Mouse (Mus musculus) kidney, postnatal 4 days (tissue): ENCODE measurements around the gene Izumo4.

ENCODE experiments used
- DNase-seq, 2 experiments: peaks; one replicate each; pipeline ENCODE4 v3.0.0; 2021; ENCODE audit warnings: mixed read lengths in 2 of 2

The Izumo4 gene

GRCm38 (mm10) chr10:80692249-80693165, 9.5 kb upstream of the Izumo4 start:
- no peak for DNase-seq

DNA sequence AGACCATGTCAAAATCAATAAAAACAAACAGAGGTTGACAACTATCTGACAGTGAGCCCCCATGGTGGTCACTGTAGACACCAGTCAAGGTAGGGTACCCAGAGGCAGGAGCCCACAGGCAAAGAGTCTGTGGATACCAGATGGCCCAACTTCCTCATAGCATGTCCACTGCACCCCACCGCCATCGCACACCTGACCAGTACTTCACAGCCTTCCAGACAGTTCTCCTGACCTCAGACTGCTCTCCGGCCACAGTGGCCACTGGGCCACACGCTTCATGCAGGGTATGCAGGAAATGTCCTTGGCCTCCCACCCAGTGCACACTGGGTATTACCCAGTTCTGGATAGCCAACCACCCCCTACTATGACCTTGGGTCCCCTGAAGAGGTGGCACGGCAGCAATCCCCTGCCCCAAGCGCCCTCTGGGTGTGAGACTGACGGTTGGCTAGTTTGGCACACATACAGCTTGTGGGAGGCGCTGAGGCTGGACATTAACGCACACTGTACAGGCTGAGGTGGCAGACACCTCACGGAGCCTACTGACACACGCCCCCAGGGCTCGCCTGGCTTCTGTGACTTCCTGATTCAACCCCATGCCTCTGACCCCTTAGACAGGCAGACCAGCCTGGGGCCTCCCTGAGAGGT, 8.5 kb upstream of the Izumo4 start:
- DNase-seq = peak in 1 of 2 experiments; percentile 38

GRCm38 (mm10) chr10:80694159-80694938, 7.6 kb upstream of the Izumo4 start:
- DNase-seq = no peak

DNA sequence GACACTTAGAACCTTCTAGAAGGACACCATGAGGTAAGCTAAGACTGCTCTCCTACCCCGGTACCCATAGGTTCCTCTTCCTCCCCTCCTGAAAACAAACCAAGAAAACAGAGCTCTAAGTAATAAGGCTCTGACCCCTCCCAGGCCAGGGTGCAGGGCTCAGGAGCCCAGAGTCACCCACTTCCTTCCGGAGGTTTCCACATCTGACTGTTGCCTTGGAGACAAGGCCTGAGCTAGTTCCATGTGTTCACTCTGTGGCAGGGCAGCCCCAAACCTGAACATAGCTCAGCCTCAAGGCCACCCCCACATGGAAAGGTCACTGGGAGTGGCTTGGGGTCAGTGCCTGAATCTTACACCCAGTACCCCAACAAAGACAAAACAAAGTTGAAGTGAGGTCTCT, 6.8 kb upstream of the Izumo4 start:
- DNase-seq = peak; percentile 26 to 49

- DNase-seq = no peak
Observed at GRCm38 (mm10) chr10:80695801-80696501, 6.0 kb upstream of the Izumo4 start.

- DNase-seq = no peak
Observed at GRCm38 (mm10) chr10:80696502-80697392, 5.2 kb upstream of the Izumo4 start.

DNA sequence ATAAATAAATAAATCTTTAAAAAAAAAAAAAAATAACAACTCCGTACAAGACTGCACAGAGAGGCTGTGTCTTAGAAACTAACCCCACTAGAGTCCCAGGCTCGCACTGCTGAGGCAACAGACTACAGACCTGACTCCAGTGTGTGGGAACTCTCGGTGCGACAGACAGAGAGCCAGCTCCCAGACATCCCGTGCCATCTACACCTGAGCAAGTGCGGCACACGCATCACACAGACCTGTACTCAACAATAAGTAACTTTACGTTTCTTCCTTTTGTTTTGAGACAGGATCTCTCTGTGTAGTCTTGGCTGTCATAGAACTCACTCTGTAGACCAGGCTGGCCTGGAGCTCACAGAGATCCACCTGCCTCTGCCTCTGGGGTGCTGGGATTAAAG, 4.6 kb upstream of the Izumo4 start:
- no peak for DNase-seq

- DNase-seq = no peak
Observed at GRCm38 (mm10) chr10:80697812-80698211, 4.2 kb upstream of the Izumo4 start.

GRCm38 (mm10) chr10:80698605-80699004, 3.4 kb upstream of the Izumo4 start:
- no peak for DNase-seq

DNA sequence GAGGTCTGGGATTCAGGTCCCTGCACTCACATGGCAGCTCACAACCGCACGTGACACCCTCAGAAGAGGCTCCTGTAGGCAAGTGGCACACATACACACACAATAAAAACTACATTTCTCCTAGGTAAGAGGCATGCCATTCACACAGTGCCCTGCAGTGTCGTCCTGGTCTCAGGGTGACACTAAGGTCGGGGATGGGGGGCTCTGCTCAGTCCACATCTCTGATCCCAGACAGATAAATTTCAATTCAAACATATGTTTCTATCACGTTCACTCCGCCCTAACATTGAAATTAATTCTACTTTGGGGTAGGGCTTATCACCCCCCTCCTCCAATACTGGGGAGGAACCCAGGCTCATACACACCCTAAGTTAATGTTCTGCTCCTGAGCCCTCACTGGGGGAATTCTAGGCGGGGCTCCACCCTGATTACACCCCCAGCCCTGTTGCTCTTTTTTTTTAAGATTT, 1.9 kb upstream of the Izumo4 start:
- no peak for DNase-seq

DNA sequence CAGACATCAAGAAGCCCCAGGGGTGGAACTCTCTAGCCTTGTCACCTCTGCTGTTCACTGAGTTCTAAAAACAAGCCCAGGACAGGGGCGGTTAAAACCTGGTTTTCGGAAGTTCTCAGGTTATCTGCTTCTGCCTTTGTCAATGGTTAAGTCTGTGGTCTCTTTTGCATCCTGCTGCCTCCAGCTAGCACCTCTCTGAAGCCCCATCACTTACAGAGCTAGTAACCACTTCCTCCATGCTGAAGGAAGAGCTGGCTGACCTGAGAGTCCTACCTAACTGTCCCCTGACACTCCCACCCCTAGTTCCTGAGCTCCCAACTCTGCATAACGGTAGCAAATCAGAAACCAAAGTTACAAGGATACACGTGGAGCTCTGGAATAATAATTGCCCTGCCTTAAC, 1.3 kb upstream of the Izumo4 start:
- no peak for DNase-seq

DNA sequence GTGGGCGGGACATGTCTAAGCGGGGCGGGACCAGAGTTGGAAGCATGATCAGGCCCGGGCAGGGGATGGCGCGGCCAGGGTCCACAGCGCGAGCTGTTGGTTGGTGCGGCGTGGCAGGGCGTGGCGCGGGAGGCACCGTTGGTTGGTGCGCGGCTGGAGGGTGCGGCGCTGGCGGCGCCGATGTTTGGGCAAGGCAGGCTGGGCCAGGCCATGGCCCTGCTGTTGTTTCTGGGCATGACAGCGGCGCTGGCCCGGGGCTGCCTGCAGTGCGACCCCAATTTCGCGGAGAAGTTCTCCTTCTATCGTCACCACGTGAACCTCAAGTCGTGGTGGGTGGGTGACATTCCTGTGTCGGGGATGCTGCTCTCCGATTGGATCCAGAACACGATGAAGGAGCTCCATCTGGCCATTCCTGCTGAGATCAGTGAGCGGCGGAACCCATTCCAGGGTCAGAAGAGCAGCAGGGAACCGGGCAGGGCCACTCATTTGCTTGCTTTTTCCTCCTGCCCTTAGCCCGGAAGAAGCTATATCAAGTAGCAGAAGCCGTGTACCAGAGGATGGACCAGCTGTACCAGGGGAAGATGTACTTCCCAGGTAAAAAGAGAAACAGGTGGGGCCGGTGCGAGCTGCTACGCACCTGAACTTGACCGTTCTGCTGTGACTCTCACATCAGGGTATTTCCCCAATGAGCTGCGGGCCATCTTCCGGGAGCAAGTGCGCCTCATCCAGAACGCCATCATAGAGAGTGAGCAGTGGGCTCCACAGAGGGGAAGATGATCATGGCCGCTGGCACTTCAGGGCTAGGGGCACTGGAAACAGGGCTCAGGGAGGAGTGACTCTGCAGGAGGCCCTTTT, 779 bp downstream of the Izumo4 start:
- DNase-seq = peak; percentile 96 to 98

- no peak for DNase-seq
Observed at GRCm38 (mm10) chr10:80703643-80704042, 1.7 kb downstream of the Izumo4 start.

DNA sequence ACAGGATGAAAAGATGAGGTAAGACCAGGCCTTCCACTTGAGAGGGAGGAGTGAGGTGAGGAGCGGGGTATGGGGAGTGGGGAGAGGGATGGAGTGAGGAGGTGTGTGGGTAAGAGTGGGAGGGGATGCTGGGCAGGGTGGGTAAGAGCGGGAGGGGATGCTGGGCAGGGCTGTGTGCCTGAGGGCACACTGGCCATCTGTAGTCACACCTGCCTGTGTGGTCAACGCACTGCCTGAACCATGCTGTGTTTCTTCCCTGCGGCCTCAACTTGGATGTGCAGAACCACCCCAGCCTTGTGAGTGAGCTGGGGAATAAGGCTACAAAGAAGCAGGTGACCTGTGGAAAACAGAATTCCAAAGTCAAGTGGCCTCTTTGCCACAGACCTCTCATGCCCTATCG, 2.4 kb downstream of the Izumo4 start:
- DNase-seq = no peak

DNA sequence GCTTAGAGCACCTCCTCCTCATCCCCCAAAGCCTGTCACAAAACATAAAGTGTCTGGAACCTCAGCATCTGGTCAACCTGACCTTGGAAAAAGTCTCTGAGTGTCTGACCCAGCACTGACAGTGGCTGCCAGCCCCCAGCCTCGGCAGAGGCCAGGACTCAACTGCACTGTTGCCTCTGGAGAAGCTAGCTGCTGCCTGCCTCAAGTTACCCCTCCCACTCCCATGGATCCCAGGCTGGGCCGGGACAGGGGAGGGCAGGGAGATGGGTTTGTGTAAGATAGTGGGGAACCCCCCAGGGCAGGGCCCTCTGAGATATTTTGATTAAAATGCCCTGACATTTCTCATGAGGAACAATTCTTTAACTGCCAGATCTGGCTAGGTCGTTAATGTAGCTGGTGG, 3.0 kb downstream of the Izumo4 start:
- DNase-seq = no peak

GRCm38 (mm10) chr10:80705479-80705878, 3.5 kb downstream of the Izumo4 start:
- DNase-seq = no peak

GRCm38 (mm10) chr10:80710834-80711233, 8.8 kb downstream of the Izumo4 start:
- DNase-seq = no peak

- DNase-seq = no peak
Observed at GRCm38 (mm10) chr10:80717281-80717680, 15.3 kb downstream of the Izumo4 start.

- no peak for DNase-seq
Observed at GRCm38 (mm10) chr10:80727369-80728127, 25.6 kb downstream of the Izumo4 start.

GRCm38 (mm10) chr10:80732611-80733101, 30.7 kb downstream of the Izumo4 start:
- DNase-seq = no peak
